7 mouse cellular contexts compared by ENCODE assay signal in genomic region chr17:64599916-64600315, GRCm38 (mm10). TPM values are rescaled to one million over a fixed set of nuclear protein-coding genes. Genes with fewer than 3 reads are reported as not detected.
A peak's percentile ranks its signal among the peaks of the same experiment; 100 is the strongest.
DNase-seq lines count a peak whose midpoint lies in the region; ATAC-seq and TF ChIP-seq lines count a peak whose summit lies in the region.

No protein-coding gene starts in this region.

- H3K27me3 ChIP-seq in testis, adult 2 months (ENCODE audit: control insufficient read depth, insufficient read depth, low read length): no peaks in the 10 kb centered on the region
- H3K27me3 ChIP-seq in heart, postnatal 0 days (ENCODE audit: control insufficient read depth, insufficient read depth, low read length): no peaks in the 10 kb centered on the region
- no peaks in the 10 kb centered on the region for H3K27me3 ChIP-seq in limb, embryonic 12.5 days
- no peaks in the 10 kb centered on the region for H3K27me3 ChIP-seq in midbrain, embryonic 15.5 days (replicated peaks)

- H3K27ac ChIP-seq in testis, adult 2 months (ENCODE audit: control insufficient read depth, insufficient read depth, low read depth, low read length): peak overlapping the region; percentile 83
- peak overlapping the region; percentile 93 for H3K27ac ChIP-seq in heart, postnatal 0 days (ENCODE audit: low read depth)
- H3K27ac ChIP-seq in limb, embryonic 12.5 days: peak overlapping the region; percentile 95; the same call in 1 of the 2 replicates
- H3K27ac ChIP-seq in midbrain, embryonic 15.5 days: peak overlapping the region; percentile 91

- no peak for TF ChIP-seq POLR2A in testis, adult 2 months (IDR thresholded peaks at IDR 0.05; ENCODE audit: control insufficient read depth, low read depth, low read length)

- TF ChIP-seq EP300 in heart, postnatal 0 days (IDR thresholded peaks at IDR 0.05; ENCODE audit: low read depth): no peak

- H3K4me1 ChIP-seq in testis, adult 2 months (ENCODE audit: control insufficient read depth, insufficient read depth, low read length): peaks cover 19% of the 10 kb centered on the region
- peaks cover 14% of the 10 kb centered on the region for H3K4me1 ChIP-seq in heart, postnatal 0 days (ENCODE audit: control insufficient read depth, insufficient read depth)
- peaks cover 30% of the 10 kb centered on the region for H3K4me1 ChIP-seq in limb, embryonic 12.5 days (replicated peaks)
- peaks cover 36% of the 10 kb centered on the region for H3K4me1 ChIP-seq in midbrain, embryonic 15.5 days

- 32% methylated on average over 4 of the region's 4 CpGs for WGBS in heart, postnatal 0 days
- 38% methylated on average over 4 of the region's 4 CpGs for WGBS in limb, embryonic 12.5 days
- 31% methylated on average over 4 of the region's 4 CpGs for WGBS in midbrain, embryonic 15.5 days

- peak overlapping the region; percentile 89 for H3K4me3 ChIP-seq in testis, adult 2 months (ENCODE audit: control insufficient read depth, low read depth, low read length)
- peak overlapping the region; percentile 92 for H3K4me3 ChIP-seq in heart, postnatal 0 days (ENCODE audit: low read depth, low read length)
- peak overlapping the region; percentile 91 for H3K4me3 ChIP-seq in limb, embryonic 12.5 days (replicated peaks)
- peak overlapping the region; percentile 88 for H3K4me3 ChIP-seq in midbrain, embryonic 15.5 days

- H3K9ac ChIP-seq in heart, postnatal 0 days (replicated peaks; ENCODE audit: low read depth, low read length): peak overlapping the region; percentile 43; the same call in 1 of the 2 replicates
- peak overlapping the region; percentile 93; the same call in 1 of the 2 replicates for H3K9ac ChIP-seq in limb, embryonic 12.5 days (replicated peaks)
- H3K9ac ChIP-seq in midbrain, embryonic 15.5 days: peak overlapping the region; percentile 81

- DNase-seq in testis, postnatal 10 days (ENCODE audit: low spot score): no peak
- peak; percentile 57 to 62 for DNase-seq in cerebellum, postnatal 14 days
- DNase-seq in heart, postnatal 0 days (ENCODE audit: low spot score): peak; percentile 62
- no peak for DNase-seq in spleen, postnatal 4 days (ENCODE audit: low spot score in 2 of 2)

- no peaks in the 10 kb centered on the region for H3K36me3 ChIP-seq in testis, adult 2 months (ENCODE audit: control insufficient read depth, insufficient read depth, low read length)
- no peaks in the 10 kb centered on the region for H3K36me3 ChIP-seq in heart, postnatal 0 days (replicated peaks; ENCODE audit: control insufficient read depth, insufficient read depth, low read length)
- H3K36me3 ChIP-seq in limb, embryonic 12.5 days: no peaks in the 10 kb centered on the region
- no peaks in the 10 kb centered on the region for H3K36me3 ChIP-seq in midbrain, embryonic 15.5 days (replicated peaks)

- no peak for TF ChIP-seq CTCF in testis, adult 2 months (IDR thresholded peaks at IDR 0.05; ENCODE audit: control insufficient read depth, insufficient read depth, insufficient replicate concordance, low read depth, low read length)
- peak; percentile 36 for TF ChIP-seq CTCF in heart, postnatal 0 days (IDR thresholded peaks at IDR 0.05; ENCODE audit: low read depth)

- ATAC-seq in heart, postnatal 0 days (ENCODE audit: insufficient read depth, low read depth): no peak
- ATAC-seq in limb, embryonic 12.5 days (ENCODE audit: insufficient number of reproducible peaks, insufficient read depth, low FRiP score, low TSS enrichment, low read depth): no peak
- peak; percentile 34; the same call in 1 of the 2 replicates for ATAC-seq in midbrain, embryonic 15.5 days (replicated peaks)

- H3K4me2 ChIP-seq in heart, postnatal 0 days (ENCODE audit: low read depth, low read length): peak overlapping the region; percentile 74
- H3K4me2 ChIP-seq in limb, embryonic 12.5 days: peak overlapping the region; percentile 82
- H3K4me2 ChIP-seq in midbrain, embryonic 15.5 days: peak overlapping the region; percentile 98

- H3K9me3 ChIP-seq in heart, postnatal 0 days (replicated peaks; ENCODE audit: control insufficient read depth, low read length): no peaks in the 10 kb centered on the region
- no peaks in the 10 kb centered on the region for H3K9me3 ChIP-seq in limb, embryonic 12.5 days
- no peaks in the 10 kb centered on the region for H3K9me3 ChIP-seq in midbrain, embryonic 15.5 days

RNA-seq across cellular contexts. Expression of gene Man2a1, which starts 0.6 kb away (rescaled TPM):
- 21.6 and 28.4 TPM in 2 replicates for polyA plus RNA-seq in testis, adult 2 months (2012; rRNA removed)
- 14.4 and 24.0 TPM in 2 replicates for total RNA-seq in heart, postnatal 0 days (2014; rRNA removed; ENCODE audit: low replicate concordance)
- polyA plus RNA-seq in heart, postnatal 0 days (2015; fragmentation: Nextera tagmentation; extraction: Ambion mirVana): 2.7 and 3.2 TPM in 2 replicates
- polyA plus RNA-seq in limb, embryonic 12.5 days (2016; fragmentation: Nextera tagmentation; extraction: Ambion mirVana): 8.1 and 11.5 TPM in 2 replicates
- polyA plus RNA-seq in midbrain, embryonic 15.5 days (2015; fragmentation: Nextera tagmentation; extraction: Ambion mirVana): 6.0 and 6.1 TPM in 2 replicates

Comparison
In these comparisons a context has a peak if more than half of its experiments do, and no peak if none do; other contexts are left out.
1. DNase-seq: peak in cerebellum, postnatal 14 days (2 of 2) and heart, postnatal 0 days (single experiment); none in testis, postnatal 10 days (single experiment) and spleen, postnatal 4 days (0 of 2).
2. H3K9ac ChIP-seq: peak in every context shown above with its lines; median percentile 93 in limb, embryonic 12.5 days; 81 in midbrain, embryonic 15.5 days; 43 in heart, postnatal 0 days.
3. Peak in every context shown above with its lines, with median percentiles within 50 percentile points of each other: H3K27ac ChIP-seq, H3K4me3 ChIP-seq and H3K4me2 ChIP-seq.